In the genomic region with DNA sequence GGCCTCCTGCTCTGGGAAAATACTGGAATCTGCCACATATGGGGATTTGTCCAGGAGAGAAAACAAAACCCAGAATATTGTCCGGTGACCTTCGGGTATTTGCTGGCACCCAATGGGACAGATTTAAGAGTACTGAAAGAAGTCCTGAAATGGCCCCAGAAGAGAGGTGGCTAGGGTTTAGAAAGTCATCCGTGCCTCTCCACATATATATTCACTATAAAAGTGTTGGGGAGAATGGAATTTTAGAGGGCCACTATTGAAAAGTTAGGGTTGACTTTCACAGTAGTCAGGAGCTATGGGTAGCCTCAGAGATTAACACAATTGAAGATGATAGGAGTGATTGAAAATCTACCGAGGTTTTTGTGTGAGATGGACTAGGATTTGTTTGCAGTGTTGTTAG, we compare ENCODE assay signal across 30 mouse cellular contexts. TPM values are rescaled to one million over a fixed set of nuclear protein-coding genes. Genes with fewer than 3 reads are reported as not detected.
DNase-seq lines count a peak whose midpoint lies in the region; ATAC-seq lines count a peak whose summit lies in the region.
"Had no signal": no experiment of that assay in that cellular context is flagged by ENCODE, and none has a peak within 500 bp of the region (broad histone marks: within the 10 kb centered on the region; RNA-seq: fewer than 3 reads in every experiment).

No protein-coding gene starts in this region.

- WGBS in limb, embryonic 11.5 days = 8% methylated on average over 4 of the region's 4 CpGs
- 4% methylated on average over 4 of the region's 4 CpGs for WGBS in limb, embryonic 10.5 days

- H3K36me3 ChIP-seq in limb, embryonic 11.5 days (ENCODE audit: control insufficient read depth, insufficient read depth, low read length) = no peaks in the 10 kb centered on the region
- no peaks in the 10 kb centered on the region for H3K36me3 ChIP-seq in limb, embryonic 10.5 days
- H3K36me3 ChIP-seq: embryonic facial prominence, embryonic 10.5 days; embryonic facial prominence, embryonic 13.5 days; forebrain, embryonic 12.5 days; forebrain, embryonic 15.5 days; G1E; heart, embryonic 12.5 days; heart, embryonic 15.5 days; hindbrain, embryonic 12.5 days; intestine, embryonic 15.5 days had no signal

- H3K4me2 ChIP-seq in limb, embryonic 11.5 days (ENCODE audit: low read depth, severe bottlenecking) = no peak overlapping the region
- H3K4me2 ChIP-seq: embryonic facial prominence, embryonic 13.5 days; forebrain, embryonic 12.5 days; forebrain, embryonic 15.5 days; heart, embryonic 12.5 days; heart, embryonic 15.5 days; hindbrain, embryonic 12.5 days; intestine, embryonic 15.5 days had no signal

- no peaks in the 10 kb centered on the region for H3K9me3 ChIP-seq in limb, embryonic 11.5 days (ENCODE audit: control insufficient read depth, low read length)
- H3K9me3 ChIP-seq in limb, embryonic 10.5 days (replicated peaks) = no peaks in the 10 kb centered on the region
- H3K9me3 ChIP-seq: embryonic facial prominence, embryonic 10.5 days; embryonic facial prominence, embryonic 13.5 days; forebrain, embryonic 12.5 days; forebrain, embryonic 15.5 days; heart, embryonic 12.5 days; heart, embryonic 15.5 days; hindbrain, embryonic 12.5 days; intestine, embryonic 15.5 days had no signal

- no peak overlapping the region for H3K9ac ChIP-seq in limb, embryonic 11.5 days (ENCODE audit: low read length)
- H3K9ac ChIP-seq: embryonic facial prominence, embryonic 13.5 days; forebrain, embryonic 12.5 days; forebrain, embryonic 15.5 days; heart, embryonic 12.5 days; heart, embryonic 15.5 days; hindbrain, embryonic 12.5 days; intestine, embryonic 15.5 days had no signal

- no peak overlapping the region for H3K4me3 ChIP-seq in limb, embryonic 11.5 days (ENCODE audit: low read depth, low read length)
- H3K4me3 ChIP-seq in limb, embryonic 10.5 days = no peak overlapping the region
- H3K4me3 ChIP-seq: embryonic facial prominence, embryonic 10.5 days; embryonic facial prominence, embryonic 13.5 days; erythroblast, embryonic 14.5 days; forebrain, embryonic 12.5 days; forebrain, embryonic 15.5 days; heart, adult 2 months; heart, embryonic 12.5 days; heart, embryonic 15.5 days; hindbrain, embryonic 12.5 days; intestine, embryonic 15.5 days had no signal

- no peak overlapping the region for H3K27ac ChIP-seq in limb, embryonic 11.5 days (replicated peaks; ENCODE audit: low read depth, low read length)
- no peak overlapping the region for H3K27ac ChIP-seq in limb, embryonic 10.5 days
- H3K27ac ChIP-seq: embryonic facial prominence, embryonic 10.5 days; embryonic facial prominence, embryonic 13.5 days; forebrain, embryonic 12.5 days; forebrain, embryonic 15.5 days; heart, adult 2 months; heart, embryonic 15.5 days; hindbrain, embryonic 12.5 days; intestine, embryonic 15.5 days had no signal

- peaks cover 93% of the 10 kb centered on the region for H3K27me3 ChIP-seq in limb, embryonic 11.5 days (ENCODE audit: control insufficient read depth, insufficient read depth, low read length)
- peaks cover 100% of the 10 kb centered on the region for H3K27me3 ChIP-seq in limb, embryonic 10.5 days (ENCODE audit: low read depth, poor library complexity, severe bottlenecking)

- H3K4me1 ChIP-seq in limb, embryonic 11.5 days (ENCODE audit: control insufficient read depth, insufficient read depth, low read length) = 0 out of 2 replicates have a peak, but pooled peaks cover 2% of the 10 kb centered on the region
- H3K4me1 ChIP-seq in limb, embryonic 10.5 days = peaks cover 10% of the 10 kb centered on the region
- H3K4me1 ChIP-seq: forebrain, embryonic 15.5 days; intestine, embryonic 15.5 days had no signal

- no peak for ATAC-seq in limb, embryonic 11.5 days (ENCODE audit: insufficient number of reproducible peaks, low FRiP score, low TSS enrichment, low read depth)
- ATAC-seq: forebrain, embryonic 15.5 days; hindbrain, embryonic 16.5 days; intestine, embryonic 15.5 days; Patski had no signal

- peak; percentile 22 for DNase-seq in heart, adult 11 months
- no peak for DNase-seq in heart, adult 9 months (ENCODE audit: low spot score in 2 of 2)
- peak; percentile 33 for DNase-seq in limb, embryonic 11.5 days (ENCODE audit: low spot score)
- no peak for DNase-seq in limb, embryonic 10.5 days (ENCODE audit: low spot score)
- peak; percentile 13 for DNase-seq in embryo, embryonic 11 days
- DNase-seq in cerebellum, postnatal 36 days = no peak
- DNase-seq: adrenal gland, postnatal 10 days; adrenal gland, postnatal 36 days; B cell, adult 2 months; cerebellum, adult 18-20 months; cerebellum, adult 9-10 months; cerebellum, postnatal 14 days; gastrocnemius, postnatal 25 days; heart, adult 2 months; heart, postnatal 14 days; heart, postnatal 4 days; kidney, adult 11 months had no signal

RNA-seq across cellular contexts. Expression of gene Onecut1, which starts 6.3 kb away (rescaled TPM):
- 0.09 TPM in 1 of 2 replicates, not detected in the other for polyA plus RNA-seq in limb, embryonic 11.5 days (2014; fragmentation: Nextera tagmentation; extraction: Ambion mirVana)
- polyA plus RNA-seq in limb, embryonic 10.5 days (2016; fragmentation: Nextera tagmentation; extraction: Ambion mirVana) = 0.08 TPM in 1 of 2 replicates, not detected in the other
- polyA plus RNA-seq: embryonic facial prominence, embryonic 13.5 days; erythroblast, embryonic 14.5 days; G1E; gonadal fat pad, adult 2 months; heart, adult 2 months; heart, embryonic 15.5 days; Patski had no signal

Comparison
In these comparisons a context has a peak if more than half of its experiments do, and no peak if none do; other contexts are left out.
1. DNase-seq: peak in heart, adult 11 months (single experiment), limb, embryonic 11.5 days (single experiment) and embryo, embryonic 11 days (single experiment); none in heart, adult 9 months (0 of 2), limb, embryonic 10.5 days (single experiment) and cerebellum, postnatal 36 days (0 of 2).